ENCODE assay signal across 33 mouse cellular contexts in genomic region chr19:29659705-29660104, GRCm38 (mm10). TPM values are rescaled to one million over a fixed set of nuclear protein-coding genes. Genes with fewer than 3 reads are reported as not detected.
DNase-seq lines count a peak whose midpoint lies in the region; ATAC-seq and TF ChIP-seq lines count a peak whose summit lies in the region.
"Had no signal": no experiment of that assay in that cellular context is flagged by ENCODE, and none has a peak within 500 bp of the region (broad histone marks: within the 10 kb centered on the region; RNA-seq: fewer than 3 reads in every experiment).

No protein-coding gene starts in this region.

- no peak for TF ChIP-seq CTCF in layer of hippocampus, adult 2 months (conservative IDR thresholded peaks at IDR 0.05)
- TF ChIP-seq CTCF in CH12.LX (conservative IDR thresholded peaks at IDR 0.05 in 1 of 2, IDR thresholded peaks at IDR 0.05 in 1 of 2; ENCODE audit: low read depth in 2 of 2, low read length in 2 of 2): no peak
- no peak for TF ChIP-seq CTCF in embryonic fibroblast, embryonic 13.5 days (IDR thresholded peaks at IDR 0.05; ENCODE audit: borderline replicate concordance, insufficient read depth, low read length)

- H3K4me3 ChIP-seq in layer of hippocampus, adult 2 months: no peak overlapping the region
- H3K4me3 ChIP-seq in CH12.LX (replicated peaks in 1 of 3; ENCODE audit: low read depth in 2 of 3, low read length in 2 of 3, poor library complexity in 1 of 3): no peak overlapping the region
- no peak overlapping the region for H3K4me3 ChIP-seq in embryonic fibroblast, embryonic 13.5 days (ENCODE audit: insufficient read depth, low read length)
- H3K4me3 ChIP-seq: forebrain, embryonic 13.5 days; heart, embryonic 10.5 days; heart, embryonic 15.5 days; limb, embryonic 12.5 days; liver, embryonic 15.5 days had no signal

- peak overlapping the region; percentile 79 for H3K27ac ChIP-seq in layer of hippocampus, adult 2 months
- H3K27ac ChIP-seq in CH12.LX (ENCODE audit: insufficient read depth, low read depth): no peak overlapping the region
- H3K27ac ChIP-seq in embryonic fibroblast, embryonic 13.5 days (ENCODE audit: insufficient read depth, low read length): peak overlapping the region; percentile 74
- H3K27ac ChIP-seq: forebrain, embryonic 13.5 days; heart, embryonic 10.5 days; heart, embryonic 15.5 days; limb, embryonic 12.5 days; liver, embryonic 15.5 days had no signal

- no peak overlapping the region for H3K4me2 ChIP-seq in CH12.LX (ENCODE audit: insufficient read depth, low read depth, poor library complexity, severe bottlenecking)
- H3K4me2 ChIP-seq: forebrain, embryonic 13.5 days; heart, embryonic 15.5 days; limb, embryonic 12.5 days; liver, embryonic 15.5 days; lung, embryonic 14.5 days had no signal

- no peak for TF ChIP-seq RAD21 in CH12.LX (IDR thresholded peaks at IDR 0.05; ENCODE audit: low read depth, low read length)

- dilution Hi-C loops in CH12.LX (cut with MboI; ENCODE audit: extremely low pct_ligation_motif_present, extremely low pct_unique_long_range_greater_than_20kb, low sequenced_read_pairs): no loop called here

- TF ChIP-seq EP300 in CH12.LX (IDR thresholded peaks at IDR 0.05; ENCODE audit: low read length): no peak; the same call in 1 of the 2 replicates

- no peak for TF ChIP-seq POLR2A in CH12.LX (IDR thresholded peaks at IDR 0.05; ENCODE audit: low read depth, low read length)
- TF ChIP-seq POLR2A in embryonic fibroblast, embryonic 13.5 days (IDR thresholded peaks at IDR 0.05; ENCODE audit: low read depth, low read length): no peak

- DNase-seq in layer of hippocampus, adult 2 months (ENCODE audit: low spot score in 2 of 2): no peak
- no peak for DNase-seq in layer of hippocampus, adult 9-10 months (ENCODE audit: low spot score)
- DNase-seq in CH12.LX (ENCODE audit: extremely low read depth): no peak
- DNase-seq in embryo, embryonic 11 days: no peak
- no peak for DNase-seq in gastrocnemius, postnatal 10 days
- no peak for DNase-seq in left cerebral cortex, postnatal 25 days (ENCODE audit: low spot score in 2 of 2)
- DNase-seq: adrenal gland, adult 8-10 months; cerebellum, adult 11-12 months; cerebellum, adult 9-11 months; gastrocnemius, postnatal 14 days; kidney, adult 9 months; kidney, postnatal 10 days; lung, embryonic 14.5 days; lung, postnatal 14 days; midbrain, embryonic 14.5 days; right cerebral cortex, adult 18-20 months; spleen, adult 18-20 months; thymus, postnatal 36 days had no signal

- H3K36me3 ChIP-seq in CH12.LX (replicated peaks in 1 of 2; ENCODE audit: control insufficient read depth in 1 of 2, insufficient read depth in 1 of 2, low read length in 1 of 2): no peaks in the 10 kb centered on the region
- H3K36me3 ChIP-seq: heart, embryonic 10.5 days; heart, embryonic 15.5 days; limb, embryonic 12.5 days; liver, embryonic 15.5 days had no signal

- intact Hi-C loops in left cerebral cortex, postnatal 25 days (cut with DNase I): loop anchor here (2.0 kb wide), 1 partner anchor 37 kb away; the partner anchor contains the start of gene Mlana

- in situ Hi-C loops in CH12.LX (cut with MboI; ENCODE audit: low pct_ligation_motif_present, low pct_unique_long_range_greater_than_20kb, low sequenced_read_pairs): no loop called here

- H3K27me3 ChIP-seq in CH12.LX (replicated peaks): no peaks in the 10 kb centered on the region
- H3K27me3 ChIP-seq: forebrain, embryonic 13.5 days; limb, embryonic 12.5 days had no signal

- no peak overlapping the region for H3K9ac ChIP-seq in CH12.LX (ENCODE audit: insufficient read depth, low read depth)
- H3K9ac ChIP-seq: forebrain, embryonic 13.5 days; heart, embryonic 15.5 days; limb, embryonic 12.5 days; liver, embryonic 15.5 days; lung, embryonic 14.5 days had no signal

- H3K4me1 ChIP-seq in CH12.LX (ENCODE audit: control insufficient read depth in 1 of 2, insufficient read depth in 2 of 2): no peaks in the 10 kb centered on the region
- H3K4me1 ChIP-seq in embryonic fibroblast, embryonic 13.5 days (ENCODE audit: control insufficient read depth, insufficient read depth, low read length): peaks cover 22% of the 10 kb centered on the region
- H3K4me1 ChIP-seq: forebrain, embryonic 13.5 days had no signal

- H3K79me2 ChIP-seq in CH12.LX (replicated peaks; ENCODE audit: control insufficient read depth, extremely low read depth, insufficient read depth, poor library complexity, severe bottlenecking): no peaks in the 10 kb centered on the region

- H3K9me3 ChIP-seq in CH12.LX (replicated peaks; ENCODE audit: low read length): no peaks in the 10 kb centered on the region
- H3K9me3 ChIP-seq: forebrain, embryonic 13.5 days; heart, embryonic 10.5 days; heart, embryonic 15.5 days; limb, embryonic 12.5 days; liver, embryonic 15.5 days had no signal

- ATAC-seq in cerebellum, adult (ENCODE audit: insufficient number of reproducible peaks, low FRiP score, low TSS enrichment): no peak
- ATAC-seq: forebrain, embryonic 13.5 days; hindbrain, embryonic 16.5 days; intestine, postnatal 0 days had no signal

TF ChIP-seq in CH12.LX, 34 proteins besides CTCF, POLR2A, EP300 and RAD21:
- TF ChIP-seq MYC (IDR thresholded peaks at IDR 0.05; ENCODE audit: low read depth, low read length) (no peak), JUN (IDR thresholded peaks at IDR 0.05; ENCODE audit: insufficient read depth, low read depth, low read length) (peak; percentile 2; the same call in 1 of the 2 replicates), TCF12 (IDR thresholded peaks at IDR 0.05; ENCODE audit: low read depth, low read length) (no peak), TBP (conservative IDR thresholded peaks at IDR 0.05; ENCODE audit: low read depth, low read length) (no peak), IRF4 (IDR thresholded peaks at IDR 0.05; ENCODE audit: low read depth, low read length) (peak; percentile 41; the same call in 1 of the 2 replicates), USF1 (IDR thresholded peaks at IDR 0.05; ENCODE audit: low read depth, low read length) (no peak)

RNA-seq across cellular contexts. Expression of gene Ermp1, which starts 11.5 kb away (rescaled TPM):
- total RNA-seq in layer of hippocampus, adult 2 months (2021): 10 to 100 TPM; 57.0 to 59.3 TPM
- total RNA-seq in CH12.LX (2012; rRNA removed) (26.1 and 27.6 TPM in 2 replicates), CH12.LX (2014; rRNA removed) (21.7 and 22.7 TPM in 2 replicates)
- 31.7 and 32.9 TPM in 2 replicates for polyA plus RNA-seq in CH12.LX (2012; ENCODE audit: insufficient read length, low read depth)
- 25.1 and 29.4 TPM in 2 replicates for polyA plus RNA-seq in embryonic fibroblast, embryonic 13.5 days (2011; ENCODE audit: insufficient read length, low read depth, missing spikeins)
- total RNA-seq in gastrocnemius, postnatal 10 days (2021): 10 to 100 TPM in 1 of 2 experiments, 1 to 10 TPM in 1; 9.7 to 10.3 TPM
- total RNA-seq in left cerebral cortex, postnatal 25 days (2021): 10 to 100 TPM; 35.6 to 37.2 TPM

RNA-seq across cellular contexts. Expression of gene Mlana, which starts 37.9 kb away (rescaled TPM):
- under 1 TPM; 0.56 to 0.79 TPM for total RNA-seq in layer of hippocampus, adult 2 months (2021)
- not detected in 2 replicates for total RNA-seq in CH12.LX (2012; rRNA removed)
- not detected in 2 replicates for total RNA-seq in CH12.LX (2014; rRNA removed)
- polyA plus RNA-seq in CH12.LX (2012; ENCODE audit: insufficient read length, low read depth): not detected in 2 replicates
- polyA plus RNA-seq in embryonic fibroblast, embryonic 13.5 days (2011; ENCODE audit: insufficient read length, low read depth, missing spikeins): not detected in 2 replicates
- under 1 TPM in 1 of 2 experiments, not detected in 1; 0.45 TPM for total RNA-seq in gastrocnemius, postnatal 10 days (2021)
- total RNA-seq in left cerebral cortex, postnatal 25 days (2021): not detected
- total RNA-seq: adrenal gland, adult 8-10 months; gastrocnemius, postnatal 14 days; liver, adult 2 months; monocyte, adult 5-6 weeks; neutrophil, adult 5-6 weeks had no signal
- polyA plus RNA-seq: forebrain, embryonic 13.5 days; hindbrain, embryonic 16.5 days; large intestine, adult 2 months; limb, embryonic 12.5 days; liver, adult 2 months; liver, embryonic 15.5 days; lung, embryonic 14.5 days; midbrain, embryonic 14.5 days; neural tube, embryonic 11.5 days; testis, adult 2 months had no signal
